Mouse (Mus musculus): ENCODE measurements around the gene 4933427D14Rik. TPM values are rescaled to one million over a fixed set of nuclear protein-coding genes. Genes with fewer than 3 reads are reported as not detected.
A peak's percentile ranks its signal among the peaks of the same experiment; 100 is the strongest.

4933427D14Rik gene
- polyA plus RNA-seq (2014; fragmentation: Nextera tagmentation; extraction: Ambion mirVana), result 9.0 and 11.8 TPM in 2 replicates

DNA sequence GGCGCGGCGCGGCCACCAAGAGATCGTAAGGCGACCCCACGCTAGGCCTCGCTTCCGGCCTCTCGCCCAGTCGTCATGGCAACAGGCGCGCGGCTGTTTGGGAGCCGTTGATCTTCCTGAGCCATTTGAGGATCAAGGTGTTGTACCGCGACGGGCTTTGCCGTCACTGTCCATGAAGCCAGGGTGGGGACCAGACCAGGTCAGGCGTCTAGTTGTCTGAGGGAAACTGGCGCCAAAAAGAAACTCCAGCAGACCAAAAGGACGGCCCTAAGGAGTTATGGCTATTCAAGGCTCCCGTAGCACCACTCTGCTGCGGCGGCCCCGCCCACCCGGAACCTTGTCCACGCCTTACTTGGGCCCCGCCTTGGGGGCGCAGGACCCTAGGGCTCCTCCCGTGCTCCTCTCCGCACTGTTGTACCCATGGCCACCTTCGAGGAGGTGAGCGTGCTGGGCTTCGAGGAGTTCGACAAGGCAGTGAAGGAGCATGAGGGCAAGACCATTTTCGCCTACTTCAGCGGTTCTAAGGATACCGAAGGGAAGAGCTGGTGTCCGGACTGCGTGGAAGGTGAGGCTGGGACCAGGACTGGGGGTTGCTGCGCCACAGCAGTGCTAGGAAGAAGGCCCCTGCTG, at the start of gene 4933427D14Rik, which contains the start of gene Txndc17:
4933427D14Rik (minus strand) TSS at position 256 of the 630 bp plus-strand sequence.
Txndc17 (plus strand) TSS at position 344 of the 630 bp plus-strand sequence.
- H3K27me3 ChIP-seq (replicated peaks; ENCODE audit: control insufficient read depth, insufficient read depth, low read length), result no peaks in the 10 kb centered on the region
- ATAC-seq (ENCODE audit: low read depth), result peak; percentile 96
- peak within 1 kb of the TSS; percentile 81 for H3K27ac ChIP-seq (replicated peaks; ENCODE audit: low read depth, low read length)
- peaks cover 36% of the 10 kb centered on the region for H3K36me3 ChIP-seq (ENCODE audit: control insufficient read depth, insufficient read depth, low read length)
- H3K4me2 ChIP-seq (ENCODE audit: low read depth, low read length), result peak within 1 kb of the TSS; percentile 86
- peak within 1 kb of the TSS; percentile 81 for H3K4me3 ChIP-seq (ENCODE audit: low read depth, low read length)
- no peaks in the 10 kb centered on the region for H3K9me3 ChIP-seq (ENCODE audit: control insufficient read depth, low read length)
- peak; percentile 94 for DNase-seq (ENCODE audit: low spot score)
- H3K4me1 ChIP-seq (ENCODE audit: control insufficient read depth, insufficient read depth, low read length), result peaks cover 10% of the 10 kb centered on the region
- H3K9ac ChIP-seq (ENCODE audit: low read depth, low read length), result peak within 1 kb of the TSS; percentile 82
- WGBS, result under 1% methylated on average over 42 of the region's 42 CpGs

- Histone ChIP-seq H3K36me3 (ENCODE audit: control insufficient read depth, insufficient read depth, low read length) (no peaks in the 10 kb centered on the region), H3K27me3 (replicated peaks; ENCODE audit: control insufficient read depth, insufficient read depth, low read length) (no peaks in the 10 kb centered on the region), H3K4me1 (ENCODE audit: control insufficient read depth, insufficient read depth, low read length) (no peaks in the 10 kb centered on the region), H3K4me2 (ENCODE audit: low read depth, low read length) (no peak overlapping the region), H3K4me3 (ENCODE audit: low read depth, low read length) (no peak overlapping the region), H3K9ac (ENCODE audit: low read depth, low read length) (no peak overlapping the region), H3K9me3 (ENCODE audit: control insufficient read depth, low read length) (no peaks in the 10 kb centered on the region), H3K27ac (replicated peaks; ENCODE audit: low read depth, low read length) (no peak overlapping the region)
- DNase-seq (ENCODE audit: low spot score) (no peak), ATAC-seq (ENCODE audit: low read depth) (no peak)
- WGBS, result 79% methylated on average over 2 of the region's 2 CpGs
Measured at GRCm38 (mm10) chr11:72256441-72256840, 49.2 kb upstream of the 4933427D14Rik start.

GRCm38 (mm10) chr11:72255629-72256028, 48.4 kb upstream of the 4933427D14Rik start:
- WGBS, result 95% methylated on average over 4 of the region's 4 CpGs
- no peaks in the 10 kb centered on the region for H3K36me3 ChIP-seq (ENCODE audit: control insufficient read depth, insufficient read depth, low read length)
- H3K27ac ChIP-seq (replicated peaks; ENCODE audit: low read depth, low read length), result no peak overlapping the region
- no peak overlapping the region for H3K4me2 ChIP-seq (ENCODE audit: low read depth, low read length)
- no peak for ATAC-seq (ENCODE audit: low read depth)
- H3K4me1 ChIP-seq (ENCODE audit: control insufficient read depth, insufficient read depth, low read length), result no peaks in the 10 kb centered on the region
- no peak for DNase-seq (ENCODE audit: low spot score)
- no peaks in the 10 kb centered on the region for H3K9me3 ChIP-seq (ENCODE audit: control insufficient read depth, low read length)
- no peak overlapping the region for H3K9ac ChIP-seq (ENCODE audit: low read depth, low read length)
- no peak overlapping the region for H3K4me3 ChIP-seq (ENCODE audit: low read depth, low read length)
- H3K27me3 ChIP-seq (replicated peaks; ENCODE audit: control insufficient read depth, insufficient read depth, low read length), result no peaks in the 10 kb centered on the region

- no peaks in the 10 kb centered on the region for H3K36me3 ChIP-seq (ENCODE audit: control insufficient read depth, insufficient read depth, low read length)
- H3K4me1 ChIP-seq (ENCODE audit: control insufficient read depth, insufficient read depth, low read length), result no peaks in the 10 kb centered on the region
- no peaks in the 10 kb centered on the region for H3K27me3 ChIP-seq (replicated peaks; ENCODE audit: control insufficient read depth, insufficient read depth, low read length)
- H3K9ac ChIP-seq (ENCODE audit: low read depth, low read length), result no peak overlapping the region
- ATAC-seq (ENCODE audit: low read depth), result no peak
- H3K27ac ChIP-seq (replicated peaks; ENCODE audit: low read depth, low read length), result no peak overlapping the region
- no peaks in the 10 kb centered on the region for H3K9me3 ChIP-seq (ENCODE audit: control insufficient read depth, low read length)
- WGBS, result 60% methylated on average over 8 of the region's 8 CpGs
- no peak overlapping the region for H3K4me2 ChIP-seq (ENCODE audit: low read depth, low read length)
- peak; percentile 32 for DNase-seq (ENCODE audit: low spot score)
- H3K4me3 ChIP-seq (ENCODE audit: low read depth, low read length), result no peak overlapping the region
Measured at GRCm38 (mm10) chr11:72245196-72245753, 38.0 kb upstream of the 4933427D14Rik start.

DNA sequence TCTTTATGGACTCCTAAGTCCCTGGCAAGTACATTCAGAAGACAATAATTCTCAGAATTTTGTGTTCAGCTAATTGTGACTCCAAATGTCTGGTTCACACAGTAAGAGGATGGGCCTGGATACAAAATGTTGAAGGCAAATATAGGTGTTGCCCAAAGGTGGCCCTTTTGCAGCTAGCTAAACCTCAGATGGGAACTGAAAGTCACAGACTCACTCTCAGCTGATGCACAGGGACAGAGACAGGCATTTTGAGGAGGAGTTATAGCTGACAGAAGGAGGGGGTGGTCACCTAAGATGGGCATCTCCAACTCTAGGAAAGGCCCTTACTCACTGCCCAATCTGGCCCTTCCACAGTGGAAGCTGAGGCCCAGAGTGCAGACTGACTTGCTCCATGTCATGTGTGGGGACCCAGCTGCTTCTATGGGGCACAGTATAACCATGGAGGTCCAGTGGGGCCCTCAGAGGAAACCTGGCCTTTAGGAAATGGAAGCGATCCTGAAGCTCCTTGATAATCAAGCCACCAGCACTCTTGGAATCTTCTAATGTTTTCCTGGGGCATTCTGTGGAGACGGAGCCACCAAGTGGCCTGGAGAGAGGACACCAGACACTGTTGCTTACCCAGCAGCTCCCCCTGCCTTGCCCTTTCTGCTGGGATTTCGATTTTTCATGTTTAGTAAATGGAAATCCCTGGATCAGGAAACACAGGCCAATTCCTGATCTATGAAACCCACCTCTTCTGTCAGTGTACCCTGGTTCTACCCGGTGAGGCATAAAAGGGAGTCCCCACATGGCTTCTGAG, 33.0 kb upstream of the 4933427D14Rik start:
- no peak for ATAC-seq (ENCODE audit: low read depth)
- no peak overlapping the region for H3K4me3 ChIP-seq (ENCODE audit: low read depth, low read length)
- no peaks in the 10 kb centered on the region for H3K36me3 ChIP-seq (ENCODE audit: control insufficient read depth, insufficient read depth, low read length)
- H3K27ac ChIP-seq (replicated peaks; ENCODE audit: low read depth, low read length), result no peak overlapping the region
- H3K27me3 ChIP-seq (replicated peaks; ENCODE audit: control insufficient read depth, insufficient read depth, low read length), result no peaks in the 10 kb centered on the region
- DNase-seq (ENCODE audit: low spot score), result no peak
- H3K9me3 ChIP-seq (ENCODE audit: control insufficient read depth, low read length), result no peaks in the 10 kb centered on the region
- WGBS, result 71% methylated on average over 4 of the region's 4 CpGs
- H3K9ac ChIP-seq (ENCODE audit: low read depth, low read length), result no peak overlapping the region
- no peaks in the 10 kb centered on the region for H3K4me1 ChIP-seq (ENCODE audit: control insufficient read depth, insufficient read depth, low read length)
- no peak overlapping the region for H3K4me2 ChIP-seq (ENCODE audit: low read depth, low read length)

GRCm38 (mm10) chr11:72234013-72234412, 26.8 kb upstream of the 4933427D14Rik start:
- no peak overlapping the region for H3K4me3 ChIP-seq (ENCODE audit: low read depth, low read length)
- no peaks in the 10 kb centered on the region for H3K9me3 ChIP-seq (ENCODE audit: control insufficient read depth, low read length)
- WGBS, result 67% methylated on average over 5 of the region's 5 CpGs
- no peak overlapping the region for H3K27ac ChIP-seq (replicated peaks; ENCODE audit: low read depth, low read length)
- no peaks in the 10 kb centered on the region for H3K4me1 ChIP-seq (ENCODE audit: control insufficient read depth, insufficient read depth, low read length)
- no peaks in the 10 kb centered on the region for H3K36me3 ChIP-seq (ENCODE audit: control insufficient read depth, insufficient read depth, low read length)
- ATAC-seq (ENCODE audit: low read depth) (no peak), DNase-seq (ENCODE audit: low spot score) (no peak)
- no peak overlapping the region for H3K4me2 ChIP-seq (ENCODE audit: low read depth, low read length)
- H3K9ac ChIP-seq (ENCODE audit: low read depth, low read length), result no peak overlapping the region
- no peaks in the 10 kb centered on the region for H3K27me3 ChIP-seq (replicated peaks; ENCODE audit: control insufficient read depth, insufficient read depth, low read length)

GRCm38 (mm10) chr11:72232991-72233390, 25.7 kb upstream of the 4933427D14Rik start:
- Histone ChIP-seq H3K9me3 (ENCODE audit: control insufficient read depth, low read length) (no peaks in the 10 kb centered on the region), H3K4me1 (ENCODE audit: control insufficient read depth, insufficient read depth, low read length) (no peaks in the 10 kb centered on the region), H3K4me2 (ENCODE audit: low read depth, low read length) (no peak overlapping the region), H3K27me3 (replicated peaks; ENCODE audit: control insufficient read depth, insufficient read depth, low read length) (no peaks in the 10 kb centered on the region), H3K9ac (ENCODE audit: low read depth, low read length) (no peak overlapping the region), H3K4me3 (ENCODE audit: low read depth, low read length) (no peak overlapping the region), H3K36me3 (ENCODE audit: control insufficient read depth, insufficient read depth, low read length) (no peaks in the 10 kb centered on the region), H3K27ac (replicated peaks; ENCODE audit: low read depth, low read length) (no peak overlapping the region)
- DNase-seq (ENCODE audit: low spot score) (no peak), ATAC-seq (ENCODE audit: low read depth) (no peak)
- WGBS, result 43% methylated on average over 1 of the region's 1 CpGs

DNA sequence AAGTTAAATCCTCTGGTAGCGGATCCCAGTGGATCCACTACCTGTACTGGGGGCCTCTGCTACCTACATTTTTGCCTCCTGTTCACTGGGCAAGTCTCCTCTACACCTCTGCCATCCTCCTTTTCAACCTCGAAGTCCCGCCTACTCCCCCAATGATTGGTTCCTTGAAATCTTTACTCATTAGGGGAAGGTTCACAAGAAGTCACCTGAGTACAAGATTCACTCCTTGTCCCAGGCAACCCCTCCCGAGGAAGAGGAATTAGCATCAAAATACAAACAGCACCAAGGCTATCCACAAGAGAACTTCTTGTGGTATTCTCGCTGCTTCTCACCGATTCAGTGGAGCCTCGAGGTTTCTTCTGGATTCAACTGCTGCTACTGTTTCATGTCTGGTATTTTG, 24.8 kb upstream of the 4933427D14Rik start:
- Histone ChIP-seq H3K9ac (ENCODE audit: low read depth, low read length) (no peak overlapping the region), H3K4me3 (ENCODE audit: low read depth, low read length) (no peak overlapping the region), H3K27ac (replicated peaks; ENCODE audit: low read depth, low read length) (no peak overlapping the region), H3K4me1 (ENCODE audit: control insufficient read depth, insufficient read depth, low read length) (no peaks in the 10 kb centered on the region), H3K4me2 (ENCODE audit: low read depth, low read length) (no peak overlapping the region), H3K36me3 (ENCODE audit: control insufficient read depth, insufficient read depth, low read length) (no peaks in the 10 kb centered on the region), H3K27me3 (replicated peaks; ENCODE audit: control insufficient read depth, insufficient read depth, low read length) (no peaks in the 10 kb centered on the region), H3K9me3 (ENCODE audit: control insufficient read depth, low read length) (no peaks in the 10 kb centered on the region)
- 85% methylated on average over 7 of the region's 7 CpGs for WGBS
- DNase-seq (ENCODE audit: low spot score) (no peak), ATAC-seq (ENCODE audit: low read depth) (no peak)

Data from embryonic facial prominence, embryonic 14.5 days (tissue).